Mouse (Mus musculus) urinary bladder, adult 18-20 months (tissue): Measurements from ENCODE around the gene Gm19426.
A peak's percentile ranks its signal among the peaks of the same experiment; 100 is the strongest.

Experiments
- DNase-seq, 2 experiments: peaks; one replicate each; pipeline ENCODE4 v3.0.0; 2022; ENCODE audit warnings: low spot score in 2 of 2, mixed read lengths in 2 of 2

Gm19426 gene

DNA sequence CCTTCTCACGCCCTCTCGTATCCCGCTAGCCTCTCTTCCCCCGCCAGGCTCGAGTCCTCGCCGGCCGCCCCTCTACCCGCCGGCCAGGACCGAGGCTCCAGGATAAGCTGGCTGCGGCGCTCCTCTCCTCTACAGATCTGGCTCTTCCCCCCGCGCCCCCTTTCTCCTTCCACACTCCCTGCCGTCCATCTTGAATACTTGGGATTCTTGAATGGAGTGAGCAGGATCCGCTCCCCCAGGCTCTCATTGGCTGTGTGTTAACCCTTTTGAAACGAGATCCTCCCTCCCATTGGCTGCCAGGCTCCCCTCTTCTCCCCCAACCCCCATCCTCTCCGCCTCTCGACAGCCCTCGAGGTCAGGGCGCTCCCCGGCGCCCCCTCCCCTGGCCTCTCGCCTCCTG, at the start of gene Gm19426:
Gene Gm19426, minus strand, starts transcription at position 95 of the 400 bp plus-strand sequence.
- peak in 1 of 2 experiments; percentile 34 for DNase-seq

DNA sequence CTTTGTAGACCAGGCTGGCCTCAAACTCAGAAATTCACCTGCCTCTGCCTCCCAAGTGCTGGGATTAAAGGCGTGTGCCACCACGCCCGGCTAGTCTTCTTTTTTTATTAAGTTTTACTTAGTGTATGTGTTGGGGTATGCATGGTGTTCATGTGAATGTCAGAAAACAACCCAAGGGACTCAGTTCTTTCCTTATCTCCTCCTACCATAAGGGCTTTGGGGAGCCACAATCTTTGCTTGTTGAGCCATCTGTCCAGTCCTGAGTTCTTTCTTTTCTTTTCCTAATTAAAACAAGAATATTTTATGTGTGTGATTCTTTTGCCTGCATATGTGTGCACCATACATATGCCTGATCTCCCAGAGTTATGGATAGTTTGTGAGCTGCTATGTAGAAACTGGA, 49.7 kb upstream of the Gm19426 start:
- DNase-seq, result no peak

DNA sequence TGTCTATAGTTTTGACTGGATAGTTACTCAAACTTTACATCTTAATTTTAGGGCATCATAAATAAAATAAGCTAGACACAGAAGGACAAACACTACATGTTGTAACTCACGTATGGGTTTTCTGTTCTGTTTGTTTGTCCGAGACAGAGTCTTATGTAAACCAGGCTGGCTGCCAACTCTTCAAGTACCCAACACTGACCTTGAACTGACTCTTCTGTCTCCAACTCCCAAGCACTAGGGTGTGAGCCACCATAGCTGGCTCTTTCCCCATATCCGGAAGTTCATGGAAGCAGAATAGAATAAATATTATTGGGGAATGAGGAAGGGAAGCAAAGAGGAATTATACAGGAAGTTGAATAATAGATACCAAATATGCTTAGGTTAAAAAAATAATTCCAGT, 49.1 kb upstream of the Gm19426 start:
- DNase-seq, result no peak

DNA sequence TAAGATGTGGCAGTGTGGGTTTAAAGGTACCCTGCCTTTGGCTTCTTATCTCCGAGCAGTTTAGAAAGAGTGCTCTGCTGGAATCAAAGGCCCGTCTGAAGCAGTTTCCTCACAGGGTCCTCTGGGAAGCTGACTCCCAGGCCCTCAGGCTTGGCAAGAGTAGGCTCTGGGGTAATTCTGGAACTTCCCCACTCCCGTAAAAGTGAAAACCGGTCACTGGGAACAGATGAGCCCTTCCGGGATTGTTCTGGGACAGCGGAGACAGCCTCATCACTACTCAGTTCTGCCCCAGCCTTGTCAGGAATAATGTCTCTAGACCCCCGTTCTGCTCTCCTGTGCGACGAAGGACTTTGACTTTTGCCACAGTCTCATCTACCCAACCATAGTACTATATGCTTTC, 47.0 kb upstream of the Gm19426 start:
- DNase-seq, result no peak

DNA sequence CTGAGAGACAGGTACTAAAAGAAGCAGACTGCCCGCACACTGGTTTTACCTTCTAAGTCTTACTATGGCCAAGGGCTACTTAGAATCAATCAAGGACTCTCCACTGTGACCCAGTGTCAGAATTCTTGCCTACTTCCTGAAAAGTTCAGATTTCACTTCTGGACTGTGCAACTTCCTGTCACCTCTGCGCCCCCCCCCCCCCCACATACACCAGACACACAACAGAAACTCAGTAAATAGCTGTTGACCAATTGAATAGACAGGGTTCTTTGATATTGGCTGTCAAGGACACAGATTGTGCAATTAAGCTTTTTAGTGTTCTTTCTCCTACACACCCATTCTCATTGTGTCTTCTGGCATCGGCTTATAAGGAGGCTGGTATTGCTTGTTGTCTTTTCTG, 44.9 kb upstream of the Gm19426 start:
- no peak for DNase-seq

DNA sequence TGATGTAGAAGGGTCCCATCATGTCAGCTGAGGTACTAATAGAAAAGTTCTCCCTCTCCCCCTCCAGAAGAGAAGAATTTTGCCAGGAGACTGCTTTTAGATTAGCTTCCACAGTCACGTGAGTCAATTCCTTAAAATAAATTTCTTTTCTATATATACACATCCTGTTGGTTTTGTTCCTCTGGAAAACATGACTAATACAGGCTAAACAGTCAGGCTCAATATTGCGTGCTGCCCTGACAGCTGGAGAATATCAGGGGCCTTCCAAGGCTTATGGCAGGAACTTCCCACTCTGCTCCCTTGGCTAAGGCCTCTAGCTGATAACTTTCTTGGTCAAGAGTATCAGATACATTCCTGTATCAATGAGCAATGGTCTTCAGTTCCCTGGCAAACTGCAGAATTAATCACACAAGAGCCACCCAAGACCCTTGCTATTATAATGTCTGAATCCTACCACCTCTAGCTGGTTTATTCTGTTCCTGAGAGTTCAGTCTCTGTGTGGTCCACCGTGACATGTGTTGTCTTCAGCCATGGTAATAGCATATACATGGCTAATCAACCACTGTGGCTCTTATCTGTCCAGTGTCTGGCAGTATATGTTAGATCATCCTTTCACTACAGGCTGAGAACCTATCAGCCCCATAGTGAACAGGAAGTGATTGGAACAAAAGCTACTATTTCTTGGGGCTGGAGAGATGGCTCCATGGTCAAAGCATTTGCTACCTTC, 40.5 kb upstream of the Gm19426 start:
- DNase-seq, result no peak

DNA sequence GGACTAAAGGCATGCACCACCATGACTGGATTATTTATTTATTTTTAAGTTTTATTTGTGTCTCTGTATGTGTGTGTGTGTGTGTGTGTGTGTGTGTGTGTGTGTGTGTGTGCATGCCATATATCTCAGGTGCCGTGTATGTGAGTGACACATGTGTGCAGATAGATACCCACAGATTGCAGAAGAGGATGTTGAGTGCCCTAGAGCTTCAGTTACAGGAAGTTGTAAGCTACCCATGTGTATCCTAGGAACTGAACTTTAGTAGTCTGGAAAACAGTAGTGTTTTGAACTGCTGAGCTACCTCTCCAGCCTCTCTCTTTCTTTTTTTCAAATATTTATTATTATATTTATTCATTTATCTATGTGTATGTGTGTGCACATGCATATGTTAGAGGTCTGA, 39.9 kb upstream of the Gm19426 start:
- DNase-seq, result no peak

DNA sequence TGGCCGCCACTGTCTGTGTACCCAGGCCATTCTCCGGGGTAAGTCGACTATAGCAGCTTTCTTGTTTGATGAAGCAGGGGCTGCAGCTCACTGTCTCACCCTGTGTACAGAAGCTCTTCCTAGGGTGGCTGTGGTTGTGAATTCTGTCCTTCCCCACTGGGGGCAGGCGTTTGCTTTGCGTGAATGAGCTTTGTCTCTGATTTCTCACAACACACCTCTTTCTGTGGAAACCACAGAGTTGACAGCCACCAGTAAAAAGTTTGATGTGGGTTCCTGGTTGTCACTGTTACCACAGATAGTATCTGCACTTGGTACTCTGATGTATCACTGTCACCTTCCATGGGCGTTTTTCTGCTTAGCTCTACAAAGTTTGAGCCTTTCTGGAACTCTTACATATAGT, 35.8 kb upstream of the Gm19426 start:
- no peak for DNase-seq

DNA sequence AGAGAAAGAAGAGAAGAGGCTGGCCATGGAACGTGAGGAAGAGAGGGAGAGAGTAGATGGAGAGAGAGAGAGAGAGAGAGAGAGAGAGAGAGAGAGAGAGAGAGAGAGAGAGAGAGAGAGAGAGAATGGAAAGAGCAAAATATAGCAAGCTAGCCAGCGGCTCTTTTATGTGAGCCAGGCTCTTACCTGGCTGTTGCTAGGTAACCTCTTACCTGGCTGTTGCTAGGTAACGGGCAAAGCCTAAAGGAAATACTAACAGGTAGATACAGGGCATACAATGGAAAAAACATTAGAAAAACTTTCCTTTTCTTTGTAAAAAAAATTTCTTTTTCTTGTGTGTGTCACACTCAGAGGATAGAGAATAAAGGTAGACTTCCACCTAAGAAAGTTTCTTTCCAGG, 34.3 kb upstream of the Gm19426 start:
- no peak for DNase-seq

DNA sequence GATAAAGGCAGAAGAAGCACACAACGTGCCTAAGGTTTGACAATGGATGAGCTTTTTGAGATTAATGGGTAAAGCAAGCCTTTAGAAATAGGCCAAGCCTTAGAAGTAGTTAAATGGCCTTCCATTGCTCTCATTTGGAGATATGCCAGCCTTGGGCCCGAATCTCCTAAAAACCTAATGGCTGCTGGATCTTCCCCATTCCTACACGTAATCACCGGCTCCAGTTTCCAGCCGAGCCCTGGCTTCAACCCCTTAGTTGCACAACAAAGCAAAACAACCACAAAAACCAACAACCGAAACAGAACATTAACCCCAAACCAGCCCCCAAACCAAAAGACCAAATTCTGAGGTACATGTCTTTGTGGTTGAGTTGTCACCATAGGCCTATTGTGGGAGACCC, 32.2 kb upstream of the Gm19426 start:
- DNase-seq, result peak in 1 of 2 experiments; percentile 27

DNA sequence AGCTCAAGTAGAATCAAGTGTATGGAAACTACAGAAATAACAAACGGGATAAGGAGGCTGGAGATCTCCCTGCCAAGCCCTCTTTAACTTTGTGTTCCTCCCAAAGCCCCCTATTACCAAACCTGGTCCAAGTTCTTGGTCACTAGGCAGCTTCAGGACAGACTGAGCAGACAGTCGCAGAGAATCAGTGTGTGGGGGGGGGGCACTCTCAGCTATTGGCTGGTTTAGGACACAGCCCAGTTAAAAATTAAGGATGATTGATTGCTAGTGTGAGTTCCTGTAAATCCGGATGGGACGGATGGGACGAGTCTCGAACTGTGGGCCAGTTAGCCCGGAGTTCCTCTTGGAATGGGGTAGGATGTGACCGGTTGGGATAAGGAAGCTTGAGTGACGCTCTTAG, 31.8 kb upstream of the Gm19426 start, which contains the start of gene Serping1:
Gene Serping1, minus strand, starts transcription at position 204 of the 400 bp plus-strand sequence.
- DNase-seq, result no peak

DNA sequence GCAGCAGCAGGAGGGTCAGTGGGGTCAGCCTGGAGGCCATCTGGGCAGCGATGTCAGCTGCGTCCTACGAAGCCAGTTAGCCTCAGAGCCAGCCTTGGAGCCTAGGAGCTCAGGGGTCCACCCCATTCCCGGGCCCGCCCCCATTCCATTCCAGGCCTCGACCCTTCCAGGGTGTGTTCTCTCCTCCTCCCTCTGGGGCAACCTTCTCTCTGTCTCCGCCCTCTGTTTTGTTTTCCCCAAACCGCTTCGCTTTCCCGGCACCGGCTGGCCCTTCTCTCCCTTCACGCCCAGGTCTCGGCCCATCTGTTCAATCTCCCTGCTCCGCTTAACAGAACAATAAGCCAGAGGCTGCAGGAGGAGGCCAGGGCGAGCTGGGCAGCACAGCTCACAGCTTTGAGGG, 31.3 kb upstream of the Gm19426 start:
- DNase-seq, result peak; percentile 33 to 85

DNA sequence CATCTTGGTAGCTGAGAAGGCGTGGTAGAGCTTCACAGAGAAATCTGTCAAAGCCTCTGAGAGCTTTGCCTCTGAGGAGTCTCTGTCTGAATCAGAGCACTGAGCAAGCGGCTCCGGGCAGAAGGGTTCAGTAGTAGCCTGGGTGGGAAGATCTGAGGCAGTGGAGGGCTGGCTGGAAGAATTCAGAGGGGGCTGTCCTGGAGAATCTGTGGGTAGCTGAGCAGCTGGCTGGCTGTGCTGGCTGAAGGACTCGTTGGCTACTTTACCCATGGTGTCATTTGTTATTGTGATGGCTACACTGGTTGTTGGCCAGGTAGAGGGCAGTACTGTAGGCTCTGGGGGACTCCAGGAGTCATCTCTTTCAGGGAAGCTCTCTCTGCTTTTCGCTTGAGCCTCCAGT, 29.7 kb upstream of the Gm19426 start:
- no peak for DNase-seq

DNA sequence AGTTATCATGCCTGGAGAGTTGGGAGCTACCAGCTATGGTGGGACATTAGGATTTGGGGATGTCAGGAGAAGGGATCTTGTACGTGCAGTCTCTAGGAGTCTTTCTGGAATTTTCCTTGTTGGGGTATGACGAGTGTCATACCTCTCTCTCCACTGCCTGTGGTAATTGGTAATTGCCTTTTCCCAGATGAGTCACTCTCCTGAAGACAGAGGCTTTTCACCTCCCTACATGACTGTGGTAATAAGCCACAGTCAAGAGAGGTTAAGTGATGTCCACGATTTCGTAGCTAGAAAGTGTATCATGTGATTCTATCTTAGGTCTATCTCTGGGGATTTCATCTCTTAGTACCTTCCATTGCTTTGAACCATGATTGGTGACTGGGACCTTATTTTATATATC, 29.0 kb upstream of the Gm19426 start:
- no peak for DNase-seq

DNA sequence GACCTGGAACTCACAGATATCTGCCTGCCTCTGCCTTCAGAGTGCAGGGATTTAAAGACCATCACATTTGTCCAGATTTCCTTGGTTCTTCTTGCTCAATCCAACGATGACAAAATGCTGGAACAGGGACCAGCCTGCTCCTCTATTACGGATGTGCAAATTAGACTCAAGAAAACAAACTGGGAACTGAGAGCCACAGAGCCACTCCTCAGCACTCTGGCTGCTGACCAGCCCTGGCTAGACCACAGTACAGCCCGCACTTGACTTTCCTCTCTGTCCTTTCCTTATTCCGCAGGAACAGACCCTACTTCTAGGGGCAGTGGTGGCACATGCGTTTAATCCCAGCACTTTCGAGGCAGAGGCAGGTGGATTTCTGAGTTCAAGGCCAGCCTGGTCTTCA, 27.0 kb upstream of the Gm19426 start:
- peak in 1 of 2 experiments; percentile 33 for DNase-seq

DNA sequence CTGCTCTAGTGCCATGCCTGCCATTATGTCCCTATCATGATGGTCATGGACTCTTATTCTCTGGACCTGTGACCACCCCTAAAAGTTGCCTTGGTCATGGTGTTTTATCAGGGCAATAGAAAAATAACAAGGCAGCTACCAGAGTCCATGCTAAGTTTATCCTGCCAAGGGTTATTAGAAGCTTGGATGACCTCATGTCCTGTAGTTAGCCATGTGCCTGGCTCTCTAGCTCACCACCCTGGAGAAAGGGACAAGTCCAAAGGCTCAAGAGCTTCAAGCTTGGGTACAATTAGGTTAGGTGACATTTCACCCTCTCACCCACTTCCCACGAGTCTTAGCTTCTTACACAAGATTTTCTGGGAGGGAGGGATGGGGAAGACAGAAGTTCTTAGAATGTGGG, 19.4 kb upstream of the Gm19426 start:
- DNase-seq, result no peak

DNA sequence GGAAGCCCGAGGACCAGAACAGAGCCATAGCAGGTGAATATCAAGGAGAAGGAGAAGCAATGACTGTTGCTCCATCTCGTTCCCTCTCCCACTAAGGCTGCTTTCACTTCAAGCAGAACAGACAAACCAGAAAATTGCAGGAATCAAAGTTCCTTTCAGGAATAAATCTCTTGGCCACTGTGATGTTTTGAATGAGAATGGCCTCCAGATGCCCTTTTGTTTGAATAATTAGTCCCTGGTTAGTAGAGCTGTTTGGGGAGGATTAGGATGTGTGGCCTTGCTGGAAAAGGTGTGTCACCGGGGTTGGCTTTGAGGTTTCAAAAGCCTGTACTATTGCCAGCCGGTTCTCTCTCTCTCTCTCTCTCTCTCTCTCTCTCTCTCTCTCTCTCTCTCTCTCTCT, 18.8 kb upstream of the Gm19426 start:
- DNase-seq, result no peak

DNA sequence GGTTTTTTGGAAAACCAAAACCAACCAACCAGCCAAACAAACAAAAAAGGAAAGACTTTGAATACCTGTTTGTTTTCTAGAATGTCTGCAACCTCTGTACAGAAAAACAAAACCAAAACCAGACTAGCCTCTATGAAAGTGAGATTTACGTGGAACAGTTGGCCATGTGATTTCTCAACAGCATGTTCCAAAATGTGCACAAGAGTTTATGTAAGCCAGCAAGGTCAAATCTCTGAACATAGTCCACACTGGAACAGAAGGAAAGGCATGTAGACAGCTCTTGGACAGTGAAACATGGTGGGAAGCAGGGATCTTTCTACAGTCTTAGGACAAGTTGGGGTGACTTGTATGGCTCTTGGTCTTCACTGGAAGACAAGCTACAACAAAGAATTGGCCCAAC, 18.4 kb upstream of the Gm19426 start:
- DNase-seq, result no peak

DNA sequence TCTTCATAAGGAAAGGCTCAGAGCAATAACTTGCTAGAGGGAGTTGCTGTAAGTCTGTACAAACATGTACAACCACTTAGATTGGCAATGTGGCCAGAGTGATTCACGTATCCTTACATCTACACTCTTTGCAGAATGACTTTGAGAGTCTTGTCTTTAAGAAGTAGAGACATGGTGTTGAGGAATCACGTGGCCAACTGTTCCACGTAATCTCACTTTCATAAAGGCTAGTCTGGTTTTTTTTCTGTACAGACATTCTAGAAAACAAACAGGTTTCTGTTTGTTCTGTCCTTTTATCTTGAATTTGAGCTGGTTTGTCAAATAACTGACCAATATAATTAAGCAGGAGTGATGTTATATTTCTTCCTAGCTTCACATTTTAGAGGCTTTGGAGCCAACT, 17.9 kb upstream of the Gm19426 start:
- no peak for DNase-seq

DNA sequence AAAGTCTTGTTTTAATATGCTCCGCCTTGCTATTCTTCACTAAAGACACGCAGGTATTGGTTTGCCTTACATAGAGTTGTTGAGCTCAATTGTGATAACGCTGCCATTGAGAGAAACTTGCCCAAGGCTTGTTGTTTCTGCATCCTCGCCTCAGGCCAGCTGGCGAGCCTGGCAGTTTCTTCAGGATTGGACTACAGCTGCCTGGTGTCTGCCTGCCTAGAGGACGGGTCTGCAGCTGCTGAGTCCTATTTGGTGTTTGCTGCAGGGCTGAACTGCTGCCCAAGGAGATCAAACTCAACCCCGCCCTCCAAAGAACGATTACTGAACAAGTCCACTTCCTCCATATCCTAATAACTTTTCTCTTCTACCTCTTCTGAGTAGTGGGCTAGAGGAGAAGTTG, 17.3 kb upstream of the Gm19426 start:
- DNase-seq, result no peak

DNA sequence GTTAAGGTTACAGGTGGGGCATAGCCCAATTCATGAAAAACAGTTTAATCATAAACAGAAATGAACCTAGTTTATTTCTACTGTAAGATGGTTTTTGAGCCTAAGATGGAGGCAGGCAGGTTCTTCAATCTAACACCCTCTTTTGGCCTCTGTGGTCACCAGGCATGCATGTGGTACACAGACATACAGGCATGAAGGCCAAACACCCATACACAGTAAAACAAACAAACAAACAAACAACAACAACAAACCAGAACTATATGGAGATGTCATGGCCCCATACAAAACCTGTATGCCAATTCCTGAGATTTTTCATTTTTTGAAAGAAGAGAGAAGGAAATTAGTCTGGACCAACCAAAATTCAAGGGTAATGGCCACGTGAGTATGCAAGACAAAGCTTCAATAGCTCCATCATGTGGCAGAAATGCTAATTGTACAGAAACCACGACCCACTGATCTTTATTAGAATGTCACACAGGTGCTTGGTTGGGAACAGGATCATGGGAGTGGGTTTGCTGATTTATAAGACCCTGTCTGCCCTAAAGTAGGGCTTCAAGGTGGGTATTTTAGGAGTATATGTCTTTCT, 15.2 kb upstream of the Gm19426 start:
- no peak for DNase-seq

DNA sequence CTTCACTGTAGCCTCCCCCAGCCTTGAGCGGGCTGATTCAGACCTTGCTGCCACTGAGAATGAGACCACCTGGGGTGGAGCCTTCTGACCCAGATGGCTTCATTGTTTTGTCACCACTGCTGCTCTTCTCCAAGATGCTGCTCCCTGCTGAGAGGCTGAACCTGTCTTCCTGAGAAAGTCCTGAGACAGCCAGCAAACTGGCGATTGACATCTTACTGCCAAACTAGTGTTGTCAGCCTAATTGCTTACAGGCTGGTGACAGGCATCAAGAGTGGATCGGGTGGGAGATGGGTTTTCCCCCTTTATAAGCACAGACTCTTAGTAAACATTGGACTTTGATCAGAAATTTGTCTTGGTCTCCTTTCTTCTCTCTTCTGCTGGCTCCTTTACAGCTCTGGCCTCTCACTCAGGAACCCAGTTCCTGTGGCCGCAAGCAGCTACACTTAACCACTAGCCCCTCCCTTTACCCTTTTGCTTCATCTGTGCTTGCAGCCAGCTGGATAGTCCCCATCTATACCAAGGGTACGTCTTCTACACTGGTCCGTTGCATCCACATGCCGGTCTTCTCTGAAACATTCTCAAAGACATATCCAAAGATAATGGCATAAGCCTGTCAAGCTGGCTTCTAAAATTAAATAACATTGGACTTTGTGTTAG, 13.7 kb upstream of the Gm19426 start:
- no peak for DNase-seq

DNA sequence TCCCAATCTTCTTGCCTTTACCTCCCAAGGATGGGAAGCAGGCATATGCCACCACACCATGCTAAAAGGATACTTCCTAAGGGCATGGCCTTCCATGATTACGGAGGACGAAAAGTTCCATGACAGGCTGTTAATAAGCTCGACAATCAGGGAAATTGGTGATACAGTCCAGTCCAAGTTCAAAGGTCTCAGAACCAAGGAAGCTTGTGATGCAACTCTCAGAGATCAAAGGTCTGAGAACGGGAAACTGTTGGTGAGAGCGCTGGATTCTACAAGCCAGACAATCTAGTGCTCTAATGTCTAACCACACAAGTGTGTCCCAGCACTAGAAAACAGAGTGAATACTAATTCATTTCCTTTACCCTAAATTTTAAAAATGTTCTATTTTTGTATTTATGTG, 12.8 kb upstream of the Gm19426 start:
- no peak for DNase-seq
